ENCODE assay signal across 8 mouse cellular contexts in the genomic region with DNA sequence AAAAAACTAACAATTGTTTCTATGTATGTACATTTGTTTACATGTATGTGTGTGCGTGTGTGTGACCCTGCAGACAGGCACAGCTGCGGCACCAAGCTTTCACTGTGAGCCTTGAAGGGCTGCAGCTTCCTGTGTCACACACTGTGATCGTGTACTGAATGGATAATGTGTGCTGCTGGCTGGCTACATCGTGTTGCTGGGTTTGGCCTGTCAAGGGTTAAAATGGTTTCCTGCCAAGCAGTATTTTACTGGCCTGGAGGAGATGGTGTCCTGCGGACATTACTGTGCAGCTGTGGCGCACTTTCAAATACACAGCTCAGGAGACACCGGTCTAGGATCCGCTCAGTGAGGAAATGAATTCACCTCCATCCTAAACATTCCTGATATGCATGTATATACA. TPM values are rescaled to one million over a fixed set of nuclear protein-coding genes. Genes with fewer than 3 reads are reported as not detected.
DNase-seq lines count a peak whose midpoint lies in the region; ATAC-seq and TF ChIP-seq lines count a peak whose summit lies in the region.

No protein-coding gene starts in this region.

- no peak for TF ChIP-seq CTCF in cerebellum, adult 2 months (IDR thresholded peaks at IDR 0.05; ENCODE audit: borderline replicate concordance, insufficient read depth, low read depth, low read length)

- no peaks in the 10 kb centered on the region for H3K27me3 ChIP-seq in heart, embryonic 12.5 days (replicated peaks)
- H3K27me3 ChIP-seq in cerebellum, adult 2 months (ENCODE audit: control insufficient read depth, insufficient read depth, low read length) = no peaks in the 10 kb centered on the region
- H3K27me3 ChIP-seq in limb, embryonic 13.5 days = no peaks in the 10 kb centered on the region

- H3K4me1 ChIP-seq in heart, embryonic 12.5 days (replicated peaks) = no peaks in the 10 kb centered on the region
- H3K4me1 ChIP-seq in cerebellum, adult 2 months (ENCODE audit: control insufficient read depth, insufficient read depth, low read length) = peaks cover 10% of the 10 kb centered on the region; the same call in 1 of the 2 replicates
- H3K4me1 ChIP-seq in limb, embryonic 13.5 days = peaks cover 12% of the 10 kb centered on the region

- peaks cover 19% of the 10 kb centered on the region for H3K9me3 ChIP-seq in heart, embryonic 12.5 days (replicated peaks)
- H3K9me3 ChIP-seq in limb, embryonic 13.5 days = peaks cover 20% of the 10 kb centered on the region

- H3K36me3 ChIP-seq in heart, embryonic 12.5 days = peaks cover 33% of the 10 kb centered on the region
- H3K36me3 ChIP-seq in limb, embryonic 13.5 days = no peaks in the 10 kb centered on the region; the same call in 1 of the 2 replicates

- TF ChIP-seq POLR2A in cerebellum, adult 2 months (IDR thresholded peaks at IDR 0.05; ENCODE audit: borderline replicate concordance, insufficient read depth, low read length) = no peak

- H3K27ac ChIP-seq in heart, embryonic 12.5 days (ENCODE audit: poor library complexity, severe bottlenecking) = no peak overlapping the region
- H3K27ac ChIP-seq in cerebellum, adult 2 months (ENCODE audit: insufficient read depth, low read length) = no peak overlapping the region
- no peak overlapping the region for H3K27ac ChIP-seq in limb, embryonic 13.5 days

- H3K4me2 ChIP-seq in heart, embryonic 12.5 days = no peak overlapping the region
- H3K4me2 ChIP-seq in limb, embryonic 13.5 days (replicated peaks) = 0 out of 2 replicates have a peak overlapping the region, but pooled peaks have one; percentile 21

- intact Hi-C loops in heart, postnatal 25 days (cut with DNase I) = no loop called here

- no peak overlapping the region for H3K4me3 ChIP-seq in heart, embryonic 12.5 days
- no peak overlapping the region for H3K4me3 ChIP-seq in cerebellum, adult 2 months (replicated peaks; ENCODE audit: insufficient read depth, low read depth, low read length)
- no peak overlapping the region for H3K4me3 ChIP-seq in limb, embryonic 13.5 days

- WGBS in heart, embryonic 12.5 days = 54% methylated on average over 8 of the region's 8 CpGs
- WGBS in cerebellum, adult 2 months = 22% methylated on average over 8 of the region's 8 CpGs
- 21% methylated on average over 8 of the region's 8 CpGs for WGBS in limb, embryonic 13.5 days

- H3K9ac ChIP-seq in heart, embryonic 12.5 days = no peak overlapping the region
- H3K9ac ChIP-seq in limb, embryonic 13.5 days = no peak overlapping the region

- DNase-seq in heart, postnatal 25 days (ENCODE audit: low spot score) = no peak
- DNase-seq in cerebellum, adult 2 months = peak; percentile 50 to 55
- DNase-seq in frontal cortex, postnatal 10 days (ENCODE audit: low spot score in 2 of 2) = peak; percentile 47 to 64
- no peak for DNase-seq in adrenal gland, adult 18-20 months (ENCODE audit: low spot score in 2 of 2)
- no peak for DNase-seq in urinary bladder, postnatal 14 days (ENCODE audit: low spot score)
- DNase-seq in kidney, postnatal 10 days = no peak

- ATAC-seq in heart, embryonic 12.5 days (ENCODE audit: insufficient number of reproducible peaks, low FRiP score) = peak; percentile 48; the same call in 1 of the 2 replicates
- ATAC-seq in limb, embryonic 13.5 days (ENCODE audit: low FRiP score, low read depth) = peak; percentile 71

RNA-seq across cellular contexts. Expression of gene Nap1l5, which starts 3.7 kb away (rescaled TPM):
- 1.6 and 1.9 TPM in 2 replicates for polyA plus RNA-seq in heart, embryonic 12.5 days (2016; fragmentation: Nextera tagmentation; extraction: Ambion mirVana)
- under 1 TPM; 0.52 to 0.92 TPM for total RNA-seq in heart, postnatal 25 days (2021)
- 648 and 689 TPM in 2 replicates for polyA plus RNA-seq in cerebellum, adult 2 months (2012; rRNA removed)
- polyA plus RNA-seq in limb, embryonic 13.5 days (2015; fragmentation: Nextera tagmentation; extraction: Ambion mirVana) = 3.4 and 3.9 TPM in 2 replicates
- total RNA-seq in adrenal gland, adult 18-20 months (2021) = 10 to 100 TPM; 34.2 to 37.8 TPM

Comparison
In these comparisons a context has a peak if more than half of its experiments do, and no peak if none do; other contexts are left out.
1. DNase-seq: peak in cerebellum, adult 2 months (2 of 2) and frontal cortex, postnatal 10 days (2 of 2); none in heart, postnatal 25 days (single experiment), adrenal gland, adult 18-20 months (0 of 2), urinary bladder, postnatal 14 days (single experiment) and kidney, postnatal 10 days (single experiment).
2. RNA of gene Nap1l5, which starts 3.7 kb away (polyA plus RNA-seq): 648 to 689 TPM in cerebellum, adult 2 months; 3.4 to 3.9 TPM in limb, embryonic 13.5 days and 1.6 to 1.9 TPM in heart, embryonic 12.5 days; every median in the first group is over 100 times any median in the second.